ENCODE assay signal across 8 mouse cellular contexts in genomic region chr9:13748404-13748797, GRCm38 (mm10). TPM values are rescaled to one million over a fixed set of nuclear protein-coding genes. Genes with fewer than 3 reads are reported as not detected.
A peak's percentile ranks its signal among the peaks of the same experiment; 100 is the strongest.
DNase-seq lines count a peak whose midpoint lies in the region; ATAC-seq and TF ChIP-seq lines count a peak whose summit lies in the region.

Gene Mtmr2, plus strand, starts transcription at chr9:13748410.

- no peak for DNase-seq in heart, adult 2 months
- no peak for DNase-seq in heart, adult 11 months
- no peak for DNase-seq in forebrain, embryonic 10.5 days (ENCODE audit: extremely low spot score, low spot score)
- DNase-seq in heart, postnatal 4 days = no peak
- DNase-seq in liver, embryonic 11.5 days (ENCODE audit: low spot score) = no peak
- DNase-seq in kidney, adult 11 months = no peak

- peak within 1 kb of the TSS; percentile 80 for H3K4me2 ChIP-seq in liver, embryonic 11.5 days
- peak within 1 kb of the TSS; percentile 87 for H3K4me2 ChIP-seq in stomach, embryonic 16.5 days (ENCODE audit: low read depth, low read length)

- H3K4me1 ChIP-seq in heart, adult 2 months (ENCODE audit: control insufficient read depth, insufficient read depth, low read length) = peaks cover 5% of the 10 kb centered on the region
- peaks cover 19% of the 10 kb centered on the region for H3K4me1 ChIP-seq in forebrain, embryonic 10.5 days
- peaks cover 7% of the 10 kb centered on the region for H3K4me1 ChIP-seq in liver, embryonic 11.5 days (replicated peaks; ENCODE audit: control insufficient read depth, insufficient read depth, low read length)
- peaks cover 7% of the 10 kb centered on the region for H3K4me1 ChIP-seq in stomach, embryonic 16.5 days (ENCODE audit: control insufficient read depth, insufficient read depth, low read length)

- ATAC-seq in activated CD4-positive, CD25-positive, alpha-beta regulatory T cell, adult 4 months = no peak
- peak; percentile 25; the same call in 1 of the 2 replicates for ATAC-seq in liver, embryonic 11.5 days (replicated peaks; ENCODE audit: low FRiP score)
- ATAC-seq in stomach, embryonic 16.5 days (ENCODE audit: insufficient read depth, low FRiP score) = no peak

- H3K36me3 ChIP-seq in heart, adult 2 months (ENCODE audit: control insufficient read depth, insufficient read depth, low read length) = peaks cover 9% of the 10 kb centered on the region
- H3K36me3 ChIP-seq in forebrain, embryonic 10.5 days (replicated peaks) = peaks cover 9% of the 10 kb centered on the region
- H3K36me3 ChIP-seq in liver, embryonic 11.5 days (ENCODE audit: control insufficient read depth, insufficient read depth, low read length) = no peaks in the 10 kb centered on the region
- no peaks in the 10 kb centered on the region for H3K36me3 ChIP-seq in stomach, embryonic 16.5 days (ENCODE audit: control insufficient read depth, insufficient read depth, low read length)

- H3K79me2 ChIP-seq in heart, adult 2 months (replicated peaks; ENCODE audit: control insufficient read depth, insufficient read depth, low read length) = peaks cover 4% of the 10 kb centered on the region; the same call in 1 of the 2 replicates

- peaks cover 5% of the 10 kb centered on the region for H3K9me3 ChIP-seq in forebrain, embryonic 10.5 days
- H3K9me3 ChIP-seq in liver, embryonic 11.5 days (ENCODE audit: control insufficient read depth, low read length) = no peaks in the 10 kb centered on the region
- H3K9me3 ChIP-seq in stomach, embryonic 16.5 days (replicated peaks; ENCODE audit: control insufficient read depth, low read length) = peaks cover under 1% of the 10 kb centered on the region; the same call in 1 of the 2 replicates

- 23% methylated on average over 2 of the region's 2 CpGs for WGBS in heart, adult 2 months
- 46% methylated on average over 2 of the region's 2 CpGs for WGBS in forebrain, embryonic 10.5 days
- 29% methylated on average over 2 of the region's 2 CpGs for WGBS in liver, embryonic 11.5 days
- 37% methylated on average over 2 of the region's 2 CpGs for WGBS in stomach, embryonic 16.5 days

- intact Hi-C loops in heart, adult 2 months (cut with DNase I) = loop anchor here (2.0 kb wide), 1 partner anchor 78 kb away; the partner anchor contains the start of genes Cep57 and Fam76b

- no peak for TF ChIP-seq CTCF in heart, adult 2 months (IDR thresholded peaks at IDR 0.05)

- H3K4me3 ChIP-seq in heart, adult 2 months = peak within 1 kb of the TSS; percentile 93
- peak within 1 kb of the TSS; percentile 85 for H3K4me3 ChIP-seq in forebrain, embryonic 10.5 days
- peak within 1 kb of the TSS; percentile 73 for H3K4me3 ChIP-seq in liver, embryonic 11.5 days (ENCODE audit: low read depth, low read length)
- H3K4me3 ChIP-seq in stomach, embryonic 16.5 days (replicated peaks; ENCODE audit: low read length) = peak within 1 kb of the TSS; percentile 95

- TF ChIP-seq EP300 in heart, adult 2 months (IDR thresholded peaks at IDR 0.05; ENCODE audit: insufficient read depth, low read depth, low read length) = no peak

- no peaks in the 10 kb centered on the region for H3K27me3 ChIP-seq in heart, adult 2 months (ENCODE audit: control insufficient read depth, insufficient read depth, low read length)
- H3K27me3 ChIP-seq in forebrain, embryonic 10.5 days (ENCODE audit: poor library complexity, severe bottlenecking) = no peaks in the 10 kb centered on the region
- no peaks in the 10 kb centered on the region for H3K27me3 ChIP-seq in liver, embryonic 11.5 days (replicated peaks; ENCODE audit: control insufficient read depth, insufficient read depth, low read length)
- H3K27me3 ChIP-seq in stomach, embryonic 16.5 days (ENCODE audit: control insufficient read depth, insufficient read depth, low read length) = no peaks in the 10 kb centered on the region

- TF ChIP-seq POLR2A in heart, adult 2 months (IDR thresholded peaks at IDR 0.05; ENCODE audit: insufficient read depth, low read depth, low read length) = no peak

- H3K9ac ChIP-seq in heart, adult 2 months (ENCODE audit: low read depth, low read length) = peak within 1 kb of the TSS; percentile 97
- peak within 1 kb of the TSS; percentile 81 for H3K9ac ChIP-seq in liver, embryonic 11.5 days (ENCODE audit: low read depth, low read length)
- H3K9ac ChIP-seq in stomach, embryonic 16.5 days (ENCODE audit: low read length) = peak within 1 kb of the TSS; percentile 100

- peak within 1 kb of the TSS; percentile 92 for H3K27ac ChIP-seq in heart, adult 2 months
- H3K27ac ChIP-seq in forebrain, embryonic 10.5 days = peak within 1 kb of the TSS; percentile 96
- peak within 1 kb of the TSS; percentile 70 for H3K27ac ChIP-seq in liver, embryonic 11.5 days (ENCODE audit: low read depth, low read length)
- H3K27ac ChIP-seq in stomach, embryonic 16.5 days (ENCODE audit: low read length) = peak within 1 kb of the TSS; percentile 96

RNA-seq across cellular contexts. Expression of gene Mtmr2, which starts in this region (rescaled TPM):
- 10 to 100 TPM; 19.6 to 22.4 TPM for total RNA-seq in heart, adult 2 months (2021)
- polyA plus RNA-seq in heart, adult 2 months (2012; rRNA removed) = 7.2 and 12.7 TPM in 2 replicates
- 10 to 100 TPM; 27.8 to 31.5 TPM for polyA plus RNA-seq in activated CD4-positive, CD25-positive, alpha-beta regulatory T cell, adult 4 months (2017; shearing (Covaris generic))
- polyA plus RNA-seq in forebrain, embryonic 10.5 days (2016; fragmentation: Nextera tagmentation; extraction: Ambion mirVana) = 77.5 and 77.7 TPM in 2 replicates
- total RNA-seq in heart, postnatal 4 days (2021) = 10 to 100 TPM; 47.0 TPM
- polyA plus RNA-seq in liver, embryonic 11.5 days (2014; fragmentation: Nextera tagmentation; extraction: Ambion mirVana) = 53.2 and 53.7 TPM in 2 replicates
- 65.7 and 70.4 TPM in 2 replicates for polyA plus RNA-seq in stomach, embryonic 16.5 days (2015; fragmentation: Nextera tagmentation; extraction: Ambion mirVana)
